Mouse (Mus musculus) C2C12 (cell line): ENCODE data around the gene Fbxo31.

Experiments
- CEBPB ChIP-seq: IDR thresholded peaks from one replicate; pipeline ENCODE4 v1.6.1; 2011; ENCODE audit warnings: low read depth, mild to moderate bottlenecking, control low read depth, moderate library complexity
- CTCF ChIP-seq: IDR thresholded peaks from one replicate; pipeline ENCODE4 v1.5.1; 2011; ENCODE audit not compliant: control insufficient read depth, insufficient read depth, insufficient read length
- MAX ChIP-seq: IDR thresholded peaks from one replicate; pipeline ENCODE4 v1.6.1; 2011; ENCODE audit warnings: mild to moderate bottlenecking, control low read depth
- MYOD1 ChIP-seq: IDR thresholded peaks from one replicate; pipeline ENCODE4 v1.6.1; 2011; ENCODE audit warnings: low read depth; ENCODE audit not compliant: control insufficient read depth, insufficient read length
- MYOG ChIP-seq: IDR thresholded peaks from one replicate; pipeline ENCODE4 v1.6.1; 2011; ENCODE audit not compliant: control insufficient read depth, insufficient read length; ENCODE audit errors: extremely low read depth
- USF1 ChIP-seq: IDR thresholded peaks from one replicate; pipeline ENCODE4 v1.6.1; 2011; ENCODE audit warnings: low read depth, mild to moderate bottlenecking, control low read depth, moderate library complexity

- TF ChIP-seq CTCF, result no peak
- TF ChIP-seq MYOD1, result no peak
- TF ChIP-seq MAX, result peak; percentile 50
- TF ChIP-seq MYOG, result no peak
- no peak for TF ChIP-seq USF1
- no peak for TF ChIP-seq CEBPB
Observed at GRCm38 (mm10) chr8:121578676-121579451, at the start of gene Fbxo31.
